Mouse (Mus musculus) cortical plate, adult 2 months (tissue): ENCODE data around the gene Pik3r1. TPM values are rescaled to one million over a fixed set of nuclear protein-coding genes. Genes with fewer than 3 reads are reported as not detected.
A peak's percentile ranks its signal among the peaks of the same experiment; 100 is the strongest.

ENCODE experiments used
- H3K27ac ChIP-seq: fragments of 200-500 bp; 2 replicates; pipeline ENCODE4 v1.5.1; 2012; ENCODE audit warnings: low read length, control low read depth, inconsistent platforms; ENCODE audit not compliant: insufficient read depth
- H3K4me1 ChIP-seq: fragments of 200-500 bp; 2 replicates; pipeline ENCODE4 v1.6.1; 2011; ENCODE audit warnings: low read length; ENCODE audit not compliant: control insufficient read depth, insufficient read depth
- H3K4me3 ChIP-seq: fragments of 200-500 bp; 2 replicates; pipeline ENCODE4 v1.5.1; 2011; ENCODE audit warnings: mild to moderate bottlenecking, low read length, control low read depth; ENCODE audit not compliant: insufficient read depth
- CTCF ChIP-seq: fragments of 200-500 bp; IDR thresholded peaks from 2 replicates; pipeline ENCODE4 v1.5.1; 2011; ENCODE audit warnings: mild to moderate bottlenecking, control low read depth, low read length; ENCODE audit not compliant: insufficient read depth; ENCODE audit errors: extremely low read depth
- POLR2A ChIP-seq: fragments of 200-500 bp; IDR thresholded peaks from 2 replicates; pipeline ENCODE4 v1.6.1; 2011; ENCODE audit warnings: mild to moderate bottlenecking, low read length, control low read depth; ENCODE audit not compliant: insufficient read depth; ENCODE audit errors: extremely low read depth
- polyA plus RNA-seq: library from polyadenylated mRNA; depleted of rRNA; stranded (reverse); fragments of >200 nt; gene quantifications from 2 replicates; pipeline ENCODE4 v1.2.3, GENCODE M21; 2012

Gene Pik3r1
- polyA plus RNA-seq, 1 experiment, result 53.4 TPM

- peaks cover 4% of the 10 kb centered on the region for H3K4me1 ChIP-seq
- H3K4me3 ChIP-seq, result no peak overlapping the region
- TF ChIP-seq POLR2A, result no peak
- TF ChIP-seq CTCF, result no peak
- no peak overlapping the region for H3K27ac ChIP-seq
These were observed 36.2 kb downstream of the Pik3r1 start for GRCm38 (mm10) chr13:101731777-101732176.

GRCm38 (mm10) chr13:101730351-101730750 is 37.7 kb downstream of the Pik3r1 start:
- H3K4me1 ChIP-seq, result peaks cover 6% of the 10 kb centered on the region
- no peak overlapping the region for H3K27ac ChIP-seq
- H3K4me3 ChIP-seq, result no peak overlapping the region
- no peak for TF ChIP-seq CTCF
- TF ChIP-seq POLR2A, result no peak

GRCm38 (mm10) chr13:101729248-101730055 is 38.6 kb downstream of the Pik3r1 start:
- H3K4me1 ChIP-seq, result peaks cover 7% of the 10 kb centered on the region
- TF ChIP-seq CTCF (no peak), POLR2A (no peak)
- no peak overlapping the region for H3K27ac ChIP-seq
- no peak overlapping the region for H3K4me3 ChIP-seq

- Histone ChIP-seq H3K4me1 (peaks cover 5% of the 10 kb centered on the region), H3K27ac (no peak overlapping the region), H3K4me3 (no peak overlapping the region)
- no peak for TF ChIP-seq POLR2A
- TF ChIP-seq CTCF, result peak; percentile 70
These were observed 39.2 kb downstream of the Pik3r1 start for GRCm38 (mm10) chr13:101728816-101729215.

GRCm38 (mm10) chr13:101728300-101728699 is 39.7 kb downstream of the Pik3r1 start:
- Histone ChIP-seq H3K27ac (no peak overlapping the region), H3K4me1 (peaks cover 5% of the 10 kb centered on the region), H3K4me3 (no peak overlapping the region)
- no peak for TF ChIP-seq POLR2A
- TF ChIP-seq CTCF, result no peak

- no peak overlapping the region for H3K27ac ChIP-seq
- peaks cover 5% of the 10 kb centered on the region for H3K4me1 ChIP-seq
- no peak for TF ChIP-seq POLR2A
- TF ChIP-seq CTCF, result no peak
- H3K4me3 ChIP-seq, result no peak overlapping the region
These were observed 40.2 kb downstream of the Pik3r1 start for GRCm38 (mm10) chr13:101727837-101728236.

GRCm38 (mm10) chr13:101726922-101727321 is 41.1 kb downstream of the Pik3r1 start:
- no peak overlapping the region for H3K4me3 ChIP-seq
- H3K27ac ChIP-seq, result no peak overlapping the region
- no peak for TF ChIP-seq CTCF
- no peak for TF ChIP-seq POLR2A
- H3K4me1 ChIP-seq, result peaks cover 6% of the 10 kb centered on the region

- peaks cover 7% of the 10 kb centered on the region for H3K4me1 ChIP-seq
- TF ChIP-seq CTCF, result no peak
- no peak for TF ChIP-seq POLR2A
- H3K4me3 ChIP-seq, result no peak overlapping the region
- no peak overlapping the region for H3K27ac ChIP-seq
These were observed 46.0 kb downstream of the Pik3r1 start for GRCm38 (mm10) chr13:101721901-101722595.

- no peak overlapping the region for H3K4me3 ChIP-seq
- peaks cover 7% of the 10 kb centered on the region for H3K4me1 ChIP-seq
- no peak overlapping the region for H3K27ac ChIP-seq
- TF ChIP-seq POLR2A (no peak), CTCF (no peak)
These were observed 46.9 kb downstream of the Pik3r1 start for GRCm38 (mm10) chr13:101721154-101721553.

GRCm38 (mm10) chr13:101719312-101719870 is 48.6 kb downstream of the Pik3r1 start:
- no peak overlapping the region for H3K27ac ChIP-seq
- peaks cover 4% of the 10 kb centered on the region for H3K4me1 ChIP-seq
- TF ChIP-seq POLR2A (no peak), CTCF (peak; percentile 74)
- no peak overlapping the region for H3K4me3 ChIP-seq

GRCm38 (mm10) chr13:101718744-101719143 is 49.3 kb downstream of the Pik3r1 start:
- no peak for TF ChIP-seq CTCF
- no peak for TF ChIP-seq POLR2A
- H3K4me3 ChIP-seq, result no peak overlapping the region
- H3K4me1 ChIP-seq, result peaks cover 4% of the 10 kb centered on the region

More at GRCm38 (mm10) chr13:101718744-101719143, 49.3 kb downstream of the Pik3r1 start:
- no peak overlapping the region for H3K27ac ChIP-seq
